Comparison of ENCODE assay signal across 23 mouse cellular contexts in genomic region chr2:180775641-180776040, GRCm38 (mm10). TPM values are rescaled to one million over a fixed set of nuclear protein-coding genes. Genes with fewer than 3 reads are reported as not detected.
DNase-seq lines count a peak whose midpoint lies in the region; ATAC-seq lines count a peak whose summit lies in the region.
"Had no signal": no experiment of that assay in that cellular context is flagged by ENCODE, and none has a peak within 500 bp of the region (broad histone marks: within the 10 kb centered on the region; RNA-seq: fewer than 3 reads in every experiment).

No protein-coding gene starts in this region.

- peak overlapping the region; percentile 37 for H3K4me2 ChIP-seq in forebrain, embryonic 14.5 days (ENCODE audit: low read length)
- no peak overlapping the region; the same call in none of the 2 replicates for H3K4me2 ChIP-seq in hindbrain, embryonic 16.5 days (ENCODE audit: low read length)
- peak overlapping the region; percentile 57 for H3K4me2 ChIP-seq in midbrain, embryonic 16.5 days (ENCODE audit: low read length)

- DNase-seq in R1 (ENCODE audit: low read depth, low spot score), result peak; percentile 31
- DNase-seq in forebrain, embryonic 14.5 days (ENCODE audit: low spot score), result no peak
- DNase-seq in cerebellum, postnatal 14 days, result no peak
- DNase-seq in urinary bladder, adult 2 months (ENCODE audit: low spot score), result no peak
- DNase-seq in heart, adult 8-10 months (ENCODE audit: low spot score), result no peak
- DNase-seq in Muller cell, postnatal 12 days (ENCODE audit: inconsistent ontology term), result no peak
- DNase-seq: adrenal gland, adult 8-10 months; cerebellum, adult 2 months; kidney, adult 2 months; kidney, postnatal 36 days; right cerebral cortex, adult 18-20 months had no signal

- no peaks in the 10 kb centered on the region for H3K36me3 ChIP-seq in forebrain, embryonic 14.5 days (ENCODE audit: control insufficient read depth, insufficient read depth, low read length)
- no peaks in the 10 kb centered on the region for H3K36me3 ChIP-seq in hindbrain, embryonic 16.5 days (ENCODE audit: control insufficient read depth, insufficient read depth, low read length)
- H3K36me3 ChIP-seq in midbrain, embryonic 16.5 days (ENCODE audit: control insufficient read depth, insufficient read depth, low read length), result no peaks in the 10 kb centered on the region
- H3K36me3 ChIP-seq: heart, embryonic 13.5 days had no signal

- H3K4me1 ChIP-seq in forebrain, embryonic 14.5 days (ENCODE audit: control insufficient read depth, insufficient read depth, low read length), result 0 out of 2 replicates have a peak, but pooled peaks cover 4% of the 10 kb centered on the region
- peaks cover 11% of the 10 kb centered on the region for H3K4me1 ChIP-seq in hindbrain, embryonic 16.5 days (ENCODE audit: control insufficient read depth, insufficient read depth, low read depth, low read length)
- H3K4me1 ChIP-seq in midbrain, embryonic 16.5 days (ENCODE audit: control insufficient read depth, insufficient read depth, low read length), result peaks cover 7% of the 10 kb centered on the region

- 0 out of 2 replicates have a peak overlapping the region, but pooled peaks have one; percentile 24 for H3K4me3 ChIP-seq in forebrain, embryonic 14.5 days (ENCODE audit: low read depth, low read length)
- peak overlapping the region; percentile 38; the same call in 1 of the 2 replicates for H3K4me3 ChIP-seq in hindbrain, embryonic 16.5 days (ENCODE audit: low read length)
- H3K4me3 ChIP-seq in midbrain, embryonic 16.5 days (ENCODE audit: low read depth, low read length), result peak overlapping the region; percentile 40
- H3K4me3 ChIP-seq: megakaryocyte, embryonic 14.5 days had no signal

- peaks cover 81% of the 10 kb centered on the region for H3K27me3 ChIP-seq in forebrain, embryonic 14.5 days (replicated peaks; ENCODE audit: control insufficient read depth, insufficient read depth, low read length)
- H3K27me3 ChIP-seq in hindbrain, embryonic 16.5 days (replicated peaks; ENCODE audit: control insufficient read depth, insufficient read depth, low read length), result peaks cover 64% of the 10 kb centered on the region
- peaks cover 54% of the 10 kb centered on the region for H3K27me3 ChIP-seq in midbrain, embryonic 16.5 days (ENCODE audit: control insufficient read depth, insufficient read depth, low read depth, low read length)

- ATAC-seq in forebrain, embryonic 14.5 days, result no peak
- ATAC-seq in hindbrain, embryonic 16.5 days, result no peak
- no peak for ATAC-seq in midbrain, embryonic 16.5 days
- ATAC-seq: lung, postnatal 0 days had no signal

- H3K9me3 ChIP-seq in forebrain, embryonic 14.5 days (replicated peaks; ENCODE audit: control insufficient read depth, low read length), result no peaks in the 10 kb centered on the region
- H3K9me3 ChIP-seq in hindbrain, embryonic 16.5 days (ENCODE audit: control insufficient read depth, low read length), result no peaks in the 10 kb centered on the region
- no peaks in the 10 kb centered on the region for H3K9me3 ChIP-seq in midbrain, embryonic 16.5 days (replicated peaks; ENCODE audit: control insufficient read depth, low read length, poor library complexity, severe bottlenecking)
- H3K9me3 ChIP-seq: heart, embryonic 13.5 days; megakaryocyte, embryonic 14.5 days had no signal

- WGBS in forebrain, embryonic 14.5 days, result 1% methylated on average over 15 of the region's 15 CpGs
- WGBS in hindbrain, embryonic 16.5 days, result 4% methylated on average over 15 of the region's 15 CpGs
- under 1% methylated on average over 15 of the region's 15 CpGs for WGBS in midbrain, embryonic 16.5 days

- H3K9ac ChIP-seq in forebrain, embryonic 14.5 days (ENCODE audit: low read length), result no peak overlapping the region
- H3K9ac ChIP-seq in hindbrain, embryonic 16.5 days (ENCODE audit: low read depth, low read length), result no peak overlapping the region
- H3K9ac ChIP-seq in midbrain, embryonic 16.5 days (ENCODE audit: low read depth, low read length), result no peak overlapping the region
- H3K9ac ChIP-seq: heart, embryonic 13.5 days; liver, embryonic 14.5 days had no signal

- H3K27ac ChIP-seq in forebrain, embryonic 14.5 days (ENCODE audit: low read depth, low read length), result no peak overlapping the region
- no peak overlapping the region for H3K27ac ChIP-seq in hindbrain, embryonic 16.5 days (ENCODE audit: low read depth, low read length)
- H3K27ac ChIP-seq in midbrain, embryonic 16.5 days (ENCODE audit: low read length), result no peak overlapping the region
- H3K27ac ChIP-seq: heart, embryonic 13.5 days; liver, embryonic 14.5 days had no signal

RNA-seq across cellular contexts. Expression of gene Bhlhe23, which starts 1.1 kb away (rescaled TPM):
- polyA plus RNA-seq in forebrain, embryonic 14.5 days (2014; fragmentation: Nextera tagmentation; extraction: Ambion mirVana), result 0.85 and 1.1 TPM in 2 replicates
- polyA plus RNA-seq in hindbrain, embryonic 16.5 days (2015; fragmentation: Nextera tagmentation; extraction: Ambion mirVana), result 0.36 and 0.69 TPM in 2 replicates
- polyA plus RNA-seq in midbrain, embryonic 16.5 days (2015; fragmentation: Nextera tagmentation; extraction: Ambion mirVana), result 10.1 and 10.4 TPM in 2 replicates
- polyA plus RNA-seq in urinary bladder, adult 2 months (2012; rRNA removed), result not detected in 2 replicates
- total RNA-seq in heart, adult 8-10 months (2022), result not detected
- total RNA-seq: adrenal gland, adult 8-10 months; layer of hippocampus, postnatal 25 days had no signal
- polyA plus RNA-seq: cerebellum, adult 2 months; cortical plate, adult 2 months; gonadal fat pad, adult 2 months; heart, embryonic 13.5 days; kidney, adult 2 months; limb, embryonic 11.5 days; liver, embryonic 14.5 days; lung, postnatal 0 days; spleen, adult 2 months; stomach, embryonic 16.5 days had no signal

RNA-seq across cellular contexts. Expression of gene Slc17a9, which starts 50.6 kb away (rescaled TPM):
- 0.25 TPM in 1 of 2 replicates, not detected in the other for polyA plus RNA-seq in forebrain, embryonic 14.5 days (2014; fragmentation: Nextera tagmentation; extraction: Ambion mirVana)
- 0.19 and 0.42 TPM in 2 replicates for polyA plus RNA-seq in hindbrain, embryonic 16.5 days (2015; fragmentation: Nextera tagmentation; extraction: Ambion mirVana)
- 0.11 and 0.24 TPM in 2 replicates for polyA plus RNA-seq in midbrain, embryonic 16.5 days (2015; fragmentation: Nextera tagmentation; extraction: Ambion mirVana)
- 4.6 and 5.3 TPM in 2 replicates for polyA plus RNA-seq in urinary bladder, adult 2 months (2012; rRNA removed)
- under 1 TPM; 0.30 to 0.75 (median 0.40) TPM for total RNA-seq in heart, adult 8-10 months (2022)
